ENCODE assay signal across 8 mouse cellular contexts in the genomic region with DNA sequence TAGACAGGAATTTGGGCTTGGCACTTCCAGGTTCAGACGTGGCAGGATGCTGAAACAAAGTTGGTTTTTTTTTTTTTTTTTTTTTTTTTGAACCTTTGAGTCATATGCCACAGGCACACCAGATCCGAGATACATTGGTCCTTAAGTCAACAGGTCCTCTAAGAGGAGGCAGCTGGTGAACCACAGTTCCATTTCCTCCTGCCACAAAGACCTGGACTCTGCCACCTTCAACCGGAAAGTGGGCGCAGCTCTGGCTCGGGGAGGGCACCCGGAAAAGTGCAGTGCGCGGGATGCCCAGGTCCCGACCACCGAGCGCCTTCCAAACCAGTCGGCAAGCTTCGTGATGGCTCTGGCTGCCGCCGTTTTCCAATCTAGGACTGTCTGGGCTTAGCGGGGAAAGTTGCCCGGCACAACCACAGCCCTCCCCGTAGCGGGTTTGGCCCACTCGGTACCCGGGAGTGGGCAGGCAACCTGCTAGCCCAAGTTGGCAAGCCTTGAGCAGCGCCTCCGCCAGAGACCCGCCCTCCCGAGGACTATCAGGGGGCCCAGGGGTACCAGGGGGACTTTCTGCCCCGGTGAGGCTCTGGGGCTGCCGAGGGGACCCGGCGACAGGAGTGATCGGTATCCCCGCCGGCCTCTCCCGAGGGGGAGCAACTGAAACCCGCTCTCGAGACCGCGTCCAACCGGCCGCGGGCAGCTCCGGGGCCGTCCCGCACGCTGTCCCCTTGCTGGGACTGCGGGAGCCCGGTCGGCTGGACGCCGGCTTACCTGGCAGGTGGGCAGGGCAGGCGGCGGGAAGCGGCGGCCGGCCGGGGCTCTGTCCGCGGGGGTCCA. TPM values are rescaled to one million over a fixed set of nuclear protein-coding genes. Genes with fewer than 3 reads are reported as not detected.
A peak's percentile ranks its signal among the peaks of the same experiment; 100 is the strongest.
DNase-seq lines count a peak whose midpoint lies in the region; ATAC-seq and TF ChIP-seq lines count a peak whose summit lies in the region.

No protein-coding gene starts in this region.

- no peak for TF ChIP-seq CTCF in small intestine, adult 2 months (IDR thresholded peaks at IDR 0.05; ENCODE audit: extremely low read depth, insufficient read length, insufficient replicate concordance, low read depth, low read length)

- peak overlapping the region; percentile 76 for H3K4me3 ChIP-seq in heart, embryonic 13.5 days
- H3K4me3 ChIP-seq in small intestine, adult 2 months (ENCODE audit: low read depth, low read length), result peak overlapping the region; percentile 90

- H3K27me3 ChIP-seq in heart, embryonic 13.5 days (replicated peaks), result peaks cover 48% of the 10 kb centered on the region
- H3K27me3 ChIP-seq in small intestine, adult 2 months (ENCODE audit: control insufficient read depth, insufficient read depth, low read length), result 0 out of 2 replicates have a peak, but pooled peaks cover 3% of the 10 kb centered on the region

- no peak for ATAC-seq in heart, embryonic 13.5 days (ENCODE audit: extremely low read depth, insufficient number of reproducible peaks, low FRiP score, low TSS enrichment)
- peak; percentile 20 for ATAC-seq in megakaryocyte progenitor cell, adult 5-6 weeks (replicated peaks; ENCODE audit: poor library complexity)

- no peak overlapping the region for H3K27ac ChIP-seq in heart, embryonic 13.5 days (replicated peaks)
- peak overlapping the region; percentile 19; the same call in 1 of the 2 replicates for H3K27ac ChIP-seq in small intestine, adult 2 months (ENCODE audit: insufficient read depth, low read depth, low read length)

- H3K9ac ChIP-seq in heart, embryonic 13.5 days, result peak overlapping the region; percentile 76

- DNase-seq in cerebellum, adult 9-11 months, result peak; percentile 4
- DNase-seq in cerebellum, adult 11-12 months, result no peak
- DNase-seq in B cell, adult 2 months, result peak; percentile 2 to 8
- peak; percentile 28 to 39 for DNase-seq in cerebellum, postnatal 25 days
- DNase-seq in kidney, postnatal 10 days, result peak; percentile 39

- no peaks in the 10 kb centered on the region for H3K9me3 ChIP-seq in heart, embryonic 13.5 days

- H3K4me2 ChIP-seq in heart, embryonic 13.5 days, result peak overlapping the region; percentile 100

- TF ChIP-seq POLR2A in small intestine, adult 2 months (IDR thresholded peaks at IDR 0.05; ENCODE audit: low read depth, low read length), result no peak

- no peaks in the 10 kb centered on the region for H3K36me3 ChIP-seq in heart, embryonic 13.5 days
- H3K36me3 ChIP-seq in small intestine, adult 2 months (ENCODE audit: control insufficient read depth, insufficient read depth, low read length), result no peaks in the 10 kb centered on the region

- WGBS in heart, embryonic 13.5 days, result under 1% methylated on average over 52 of the region's 57 CpGs
- WGBS in small intestine, adult 2 months, result 1% methylated on average over 56 of the region's 57 CpGs

- peaks cover 11% of the 10 kb centered on the region; the same call in 1 of the 2 replicates for H3K4me1 ChIP-seq in heart, embryonic 13.5 days
- no peaks in the 10 kb centered on the region for H3K4me1 ChIP-seq in small intestine, adult 2 months (ENCODE audit: control insufficient read depth, insufficient read depth, insufficient read length, low read length)

RNA-seq across cellular contexts. Expression of a gene that starts 0.8 kb away (rescaled TPM):
- polyA plus RNA-seq in heart, embryonic 13.5 days (2015; fragmentation: Nextera tagmentation; extraction: Ambion mirVana), result 0.43 and 0.70 TPM in 2 replicates
- total RNA-seq in megakaryocyte progenitor cell, adult 5-6 weeks (2015), result 9.3 and 11.7 TPM in 2 replicates
- total RNA-seq in megakaryocyte progenitor cell, adult 5-6 weeks (2017), result 8.0 and 12.4 TPM in 2 replicates
- polyA plus RNA-seq in small intestine, adult 2 months (2012; rRNA removed), result 4.4 and 4.7 TPM in 2 replicates
